Mouse (Mus musculus) liver, embryonic 14.5 days (tissue): ENCODE results near the gene Zfp553. TPM values are rescaled to one million over a fixed set of nuclear protein-coding genes. Genes with fewer than 3 reads are reported as not detected.

ENCODE experiments used
- ATAC-seq: fragments of 200-750 bp; cut with Nextera tagmentation; 2 replicates; pipeline ENCODE4 v1.8.0; 2017; ENCODE audit warnings: moderate number of reproducible peaks, mild to moderate bottlenecking, moderate library complexity; ENCODE audit not compliant: insufficient read depth
- DNase-seq, 3 experiments: peaks; one replicate each; pipeline ENCODE4 v3.0.0-alpha.2; 2012 to 2013; ENCODE audit warnings: low read depth in 3 of 3, low spot score in 3 of 3
- H3K27ac ChIP-seq: fragments of 300-500 bp; sonication (generic); 2 replicates; pipeline ENCODE4 v1.5.1; 2014; ENCODE audit warnings: moderate library complexity, mild to moderate bottlenecking, control low read depth, inconsistent platforms
- H3K27me3 ChIP-seq: fragments of 300-500 bp; sonication (generic); 2 replicates; pipeline ENCODE4 v1.6.1; 2014; ENCODE audit warnings: mild to moderate bottlenecking, low read length, moderate library complexity; ENCODE audit not compliant: control insufficient read depth, insufficient read depth
- H3K36me3 ChIP-seq: fragments of 300-500 bp; sonication (generic); replicated peaks from 2 replicates; pipeline ENCODE4 v1.6.1; 2014; ENCODE audit warnings: low read depth; ENCODE audit not compliant: control insufficient read depth, insufficient read depth
- H3K4me1 ChIP-seq, 2 experiments: fragments of 200-500 bp in 1 of 2; fragments of 300-500 bp in 1 of 2; sonication (generic) in 1 of 2; replicated peaks; 2 replicates each; pipeline ENCODE4 v1.6.1; 2012 to 2014; ENCODE audit warnings: antibody characterized with exemption in 1 of 2, inconsistent platforms in 1 of 2, low read length in 1 of 2; ENCODE audit not compliant: control insufficient read depth in 2 of 2, insufficient read depth in 2 of 2
- H3K4me2 ChIP-seq: fragments of 300-500 bp; sonication (generic); 2 replicates; pipeline ENCODE4 v1.6.1; 2014; ENCODE audit warnings: low read depth, mild to moderate bottlenecking, control low read depth, moderate library complexity
- H3K4me3 ChIP-seq, 2 experiments: fragments of 200-500 bp in 1 of 2; fragments of 300-500 bp in 1 of 2; sonication (generic) in 1 of 2; 2 replicates each; pipeline ENCODE4 v1.5.1; 2012 to 2014; ENCODE audit warnings: low read depth in 2 of 2, low read length in 2 of 2, mild to moderate bottlenecking in 2 of 2, control low read depth in 1 of 2, inconsistent platforms in 1 of 2, moderate library complexity in 1 of 2; ENCODE audit not compliant: insufficient read depth in 1 of 2
- H3K9ac ChIP-seq: fragments of 300-500 bp; sonication (generic); replicated peaks from 2 replicates; pipeline ENCODE4 v1.6.1; 2014; ENCODE audit warnings: mild to moderate bottlenecking, control low read depth, moderate library complexity
- H3K9me3 ChIP-seq: fragments of 300-500 bp; sonication (generic); 2 replicates; pipeline ENCODE4 v1.6.1; 2016; ENCODE audit warnings: low read length, mixed read lengths; ENCODE audit not compliant: control insufficient read depth
- CTCF ChIP-seq: IDR thresholded peaks from 2 replicates; pipeline ENCODE4 v1.5.1; 2016; ENCODE audit warnings: antibody characterized with exemption, low read depth, control low read depth
- EP300 ChIP-seq: IDR thresholded peaks from 2 replicates; pipeline ENCODE4 v1.6.1; 2016; ENCODE audit warnings: antibody characterized with exemption, low read depth
- WGBS: fragments of 180-500 bp; shearing (Covaris S2); extraction: QIAGEN DNeasy Blood & Tissue Kit; methylation state at CpG from one replicate; pipeline ENCODE4 v1.1.7; 2014; ENCODE audit not compliant: insufficient replicate concordance; 5-methylcytosine and 5-hydroxymethylcytosine counted together
- polyA plus RNA-seq, 2 experiments: library from polyadenylated mRNA; depleted of rRNA in 1 of 2; stranded (reverse) in 1 of 2; unstranded in 1 of 2; fragments of >200 nt; fragmentation: Nextera tagmentation in 1 of 2; extraction: Ambion mirVana in 1 of 2; gene quantifications; 2 replicates each; pipeline versions ENCODE4 v1.2.1 to v1.2.3; 2012 to 2014

Zfp553 gene
- polyA plus RNA-seq, 2 experiments = 2.4 to 3.4 TPM

GRCm38 (mm10) chr7:127210266-127210665, 22.6 kb upstream of the Zfp553 start:
- H3K9me3 ChIP-seq = no peaks in the 10 kb centered on the region
- DNase-seq (no peak), ATAC-seq (no peak)
- H3K4me1 ChIP-seq = peaks cover 12 to 15% of the 10 kb centered on the region in 2 experiments
- 86% methylated on average over 4 of the region's 4 CpGs for WGBS
- H3K36me3 ChIP-seq = no peaks in the 10 kb centered on the region
- no peak for TF ChIP-seq CTCF
- TF ChIP-seq EP300 = no peak
- H3K4me2 ChIP-seq = peak overlapping the region; percentile 91
- H3K27ac ChIP-seq = peak overlapping the region; percentile 85
- peak overlapping the region in 1 of 2 experiments; percentile 95; a peak in 2 of 4 replicates for H3K4me3 ChIP-seq
- H3K27me3 ChIP-seq = no peaks in the 10 kb centered on the region
- peak overlapping the region; percentile 99 for H3K9ac ChIP-seq

GRCm38 (mm10) chr7:127211014-127211745, 21.7 kb upstream of the Zfp553 start:
- H3K4me2 ChIP-seq = no peak overlapping the region
- DNase-seq (no peak), ATAC-seq (no peak)
- no peaks in the 10 kb centered on the region for H3K36me3 ChIP-seq
- no peak overlapping the region for H3K27ac ChIP-seq
- H3K27me3 ChIP-seq = no peaks in the 10 kb centered on the region
- H3K9ac ChIP-seq = no peak overlapping the region
- H3K4me1 ChIP-seq = peaks cover 7 to 17% of the 10 kb centered on the region in 2 experiments
- 64% methylated on average over 5 of the region's 5 CpGs for WGBS
- no peaks in the 10 kb centered on the region for H3K9me3 ChIP-seq
- no peak for TF ChIP-seq CTCF
- no peak for TF ChIP-seq EP300
- no peak overlapping the region for H3K4me3 ChIP-seq

GRCm38 (mm10) chr7:127212432-127213250, 20.2 kb upstream of the Zfp553 start:
- Histone ChIP-seq H3K9ac (no peak overlapping the region), H3K36me3 (no peaks in the 10 kb centered on the region), H3K27ac (no peak overlapping the region), H3K4me2 (no peak overlapping the region), H3K4me1 (peaks cover 9 to 22% of the 10 kb centered on the region in 2 experiments), H3K9me3 (no peaks in the 10 kb centered on the region), H3K27me3 (no peaks in the 10 kb centered on the region), H3K4me3 (no peak overlapping the region)
- no peak for ATAC-seq
- WGBS = 85% methylated on average over 12 of the region's 12 CpGs
- no peak for DNase-seq
- TF ChIP-seq CTCF (no peak), EP300 (no peak)

GRCm38 (mm10) chr7:127213485-127213884, 19.4 kb upstream of the Zfp553 start:
- WGBS = 41% methylated on average over 7 of the region's 7 CpGs
- TF ChIP-seq CTCF = peak; percentile 89
- TF ChIP-seq EP300 = no peak
- Histone ChIP-seq H3K9me3 (no peaks in the 10 kb centered on the region), H3K36me3 (no peaks in the 10 kb centered on the region), H3K4me1 (peaks cover 17 to 31% of the 10 kb centered on the region in 2 experiments), H3K27me3 (no peaks in the 10 kb centered on the region), H3K27ac (no peak overlapping the region), H3K4me3 (no peak overlapping the region), H3K9ac (no peak overlapping the region), H3K4me2 (no peak overlapping the region)
- ATAC-seq = no peak
- DNase-seq = no peak

GRCm38 (mm10) chr7:127213930-127214329, 18.9 kb upstream of the Zfp553 start:
- peaks cover 22 to 35% of the 10 kb centered on the region in 2 experiments for H3K4me1 ChIP-seq
- TF ChIP-seq EP300 (no peak), CTCF (no peak)
- H3K9me3 ChIP-seq = no peaks in the 10 kb centered on the region
- H3K27me3 ChIP-seq = no peaks in the 10 kb centered on the region
- no peak overlapping the region for H3K27ac ChIP-seq
- WGBS = 62% methylated on average over 12 of the region's 12 CpGs
- H3K4me3 ChIP-seq = no peak overlapping the region
- no peak for DNase-seq
- ATAC-seq = no peak
- no peak overlapping the region for H3K9ac ChIP-seq
- no peaks in the 10 kb centered on the region for H3K36me3 ChIP-seq
- no peak overlapping the region for H3K4me2 ChIP-seq
